Mouse (Mus musculus) liver, embryonic 14.5 days (tissue): ENCODE measurements around the gene Ddn.

Source experiments
- CTCF ChIP-seq: IDR thresholded peaks from 2 replicates; pipeline ENCODE4 v1.5.1; 2016; ENCODE audit warnings: antibody characterized with exemption, low read depth, control low read depth
- EP300 ChIP-seq: IDR thresholded peaks from 2 replicates; pipeline ENCODE4 v1.6.1; 2016; ENCODE audit warnings: antibody characterized with exemption, low read depth

DNA sequence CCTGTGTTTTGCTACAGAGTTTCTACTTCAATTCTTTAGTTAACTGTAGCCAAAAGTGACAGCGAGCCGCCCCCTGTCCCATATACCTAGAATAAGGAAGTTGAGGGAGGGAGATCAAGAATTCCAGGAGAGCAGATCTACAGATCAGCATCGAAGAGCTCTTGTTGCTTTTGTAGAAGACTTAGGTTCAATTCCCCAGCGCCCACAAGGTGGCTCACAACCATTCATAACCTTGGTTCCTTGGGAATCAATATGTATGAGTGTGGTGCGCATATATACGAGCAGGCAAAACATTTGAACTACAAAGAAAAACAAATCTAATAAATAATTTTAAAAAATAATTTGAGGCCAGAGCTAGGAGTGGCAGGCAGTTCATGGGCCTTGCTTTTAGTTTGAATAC, 28.1 kb downstream of the Ddn start:
- no peak for TF ChIP-seq CTCF
- TF ChIP-seq EP300: no peak
